Mouse (Mus musculus) MEL (cell line): Measurements from ENCODE around the gene Mylk4. TPM values are rescaled to one million over a fixed set of nuclear protein-coding genes. Genes with fewer than 3 reads are reported as not detected.

ENCODE experiments used
- DNase-seq: peaks from one replicate; pipeline ENCODE4 v3.0.0; 2011; ENCODE audit warnings: low read depth, low spot score
- H3K27ac ChIP-seq: 2 replicates; pipeline ENCODE4 v1.5.1; 2012; ENCODE audit warnings: low read depth, mild to moderate bottlenecking, control low read depth, low read length, moderate library complexity; ENCODE audit not compliant: control insufficient read depth
- H3K27me3 ChIP-seq, 2 experiments: fragments of 150-350 bp in 1 of 2; sonication (generic) in 1 of 2; 2 replicates each; pipeline ENCODE4 v1.6.1; 2012; ENCODE audit warnings: low read length in 2 of 2, mild to moderate bottlenecking in 2 of 2, improper control_type of control experiment in 1 of 2, moderate library complexity in 1 of 2; ENCODE audit not compliant: insufficient read depth in 2 of 2, control insufficient read depth in 1 of 2
- H3K36me3 ChIP-seq, 2 experiments: 2 replicates each; pipeline ENCODE4 v1.6.1; 2012 to 2014; ENCODE audit warnings: low read length in 2 of 2, improper control_type of control experiment in 1 of 2, inconsistent platforms in 1 of 2, mild to moderate bottlenecking in 1 of 2; ENCODE audit not compliant: insufficient read depth in 2 of 2, control insufficient read depth in 1 of 2
- H3K4me1 ChIP-seq, 2 experiments: fragments of 150-350 bp in 1 of 2; sonication (generic) in 1 of 2; 2 replicates each; pipeline ENCODE4 v1.6.1; 2012; ENCODE audit warnings: low read length in 2 of 2, improper control_type of control experiment in 1 of 2, mild to moderate bottlenecking in 1 of 2; ENCODE audit not compliant: insufficient read depth in 2 of 2, control insufficient read depth in 1 of 2
- H3K4me3 ChIP-seq, 2 experiments: fragments of 150-350 bp in 1 of 2; sonication (generic) in 1 of 2; 2 replicates each; pipeline ENCODE4 v1.5.1; 2012; ENCODE audit warnings: low read depth in 2 of 2, low read length in 2 of 2, mild to moderate bottlenecking in 2 of 2, moderate library complexity in 2 of 2, control low read depth in 1 of 2, improper control_type of control experiment in 1 of 2; ENCODE audit not compliant: control insufficient read depth in 1 of 2, insufficient read depth in 1 of 2
- H3K79me2 ChIP-seq: 2 replicates; pipeline ENCODE4 v1.6.1; 2012; ENCODE audit warnings: mild to moderate bottlenecking, low read length, moderate library complexity; ENCODE audit not compliant: control insufficient read depth, poor library complexity, insufficient read depth
- H3K9ac ChIP-seq: 2 replicates; pipeline ENCODE4 v1.6.1; 2012; ENCODE audit warnings: low read depth, mild to moderate bottlenecking, control low read depth, low read length, moderate library complexity; ENCODE audit not compliant: control insufficient read depth, poor library complexity, severe bottlenecking
- H3K9me3 ChIP-seq: fragments of 150-350 bp; sonication (generic); replicated peaks from 2 replicates; pipeline ENCODE4 v1.6.1; 2012; ENCODE audit warnings: mild to moderate bottlenecking, low read length, improper control_type of control experiment, moderate library complexity; ENCODE audit not compliant: insufficient read depth
- E2F4 ChIP-seq: IDR thresholded peaks from 2 replicates; pipeline ENCODE4 v1.6.1; 2011; ENCODE audit warnings: low read depth, low read length, improper control_type of control experiment, borderline replicate concordance
- EP300 ChIP-seq, 2 experiments: IDR thresholded peaks; 2 replicates each; pipeline ENCODE4 v1.6.1; 2011; ENCODE audit warnings: improper control_type of control experiment in 2 of 2, low read length in 2 of 2, low read depth in 1 of 2, mild to moderate bottlenecking in 1 of 2
- ETS1 ChIP-seq: IDR thresholded peaks from 2 replicates; pipeline ENCODE4 v1.6.1; 2012; ENCODE audit warnings: low read depth, mild to moderate bottlenecking, inconsistent platforms, low read length, improper control_type of control experiment, moderate library complexity
- GABPA ChIP-seq: IDR thresholded peaks from 2 replicates; pipeline ENCODE4 v1.6.1; 2012; ENCODE audit warnings: low read depth, mild to moderate bottlenecking, inconsistent platforms, low read length, improper control_type of control experiment, moderate library complexity
- JUND ChIP-seq: IDR thresholded peaks from 2 replicates; pipeline ENCODE4 v1.6.1; 2011; ENCODE audit warnings: low read depth, mild to moderate bottlenecking, improper control_type of control experiment, low read length
- KAT2A ChIP-seq: conservative IDR thresholded peaks from 2 replicates; pipeline ENCODE4 v1.6.1; 2012; ENCODE audit warnings: low read depth, low read length, improper control_type of control experiment, inconsistent platforms
- MAFK ChIP-seq: IDR thresholded peaks from 2 replicates; pipeline ENCODE4 v1.6.1; 2011; ENCODE audit warnings: low read depth, mild to moderate bottlenecking, low read length, improper control_type of control experiment, borderline replicate concordance
- MAX ChIP-seq: IDR thresholded peaks from 2 replicates; pipeline ENCODE4 v1.6.1; 2011; ENCODE audit warnings: low read length, improper control_type of control experiment
- MAZ ChIP-seq: IDR thresholded peaks from 2 replicates; pipeline ENCODE4 v1.6.1; 2012; ENCODE audit warnings: low read depth, mild to moderate bottlenecking, inconsistent platforms, low read length, improper control_type of control experiment
- NELFE ChIP-seq: IDR thresholded peaks from 2 replicates; pipeline ENCODE4 v1.6.1; 2011; ENCODE audit warnings: low read depth, low read length, improper control_type of control experiment
- NRF1 ChIP-seq: IDR thresholded peaks from 2 replicates; pipeline ENCODE4 v1.6.1; 2014; ENCODE audit warnings: low read depth, mild to moderate bottlenecking, inconsistent platforms, low read length, improper control_type of control experiment, moderate library complexity; ENCODE audit not compliant: poor library complexity, insufficient read depth, severe bottlenecking
- POLR2A ChIP-seq, 2 experiments: IDR thresholded peaks; 2 replicates each; pipeline ENCODE4 v1.6.1; 2011 to 2012; ENCODE audit warnings: low read length in 2 of 2, mild to moderate bottlenecking in 2 of 2, control low read depth in 1 of 2, improper control_type of control experiment in 1 of 2, low read depth in 1 of 2, moderate library complexity in 1 of 2; ENCODE audit not compliant: control insufficient read depth in 1 of 2, insufficient read depth in 1 of 2, poor library complexity in 1 of 2
- RAD21 ChIP-seq: IDR thresholded peaks from 2 replicates; pipeline ENCODE4 v1.6.1; 2011; ENCODE audit warnings: mild to moderate bottlenecking, low read depth, low read length, improper control_type of control experiment
- TAL1 ChIP-seq: IDR thresholded peaks from 2 replicates; pipeline ENCODE4 v1.6.1; 2012; ENCODE audit warnings: mild to moderate bottlenecking, inconsistent platforms, low read length, moderate library complexity, mixed read lengths
- TBP ChIP-seq: IDR thresholded peaks from 2 replicates; pipeline ENCODE4 v1.8.0; 2011; ENCODE audit warnings: low read depth, low read length, improper control_type of control experiment
- USF2 ChIP-seq, 2 experiments: IDR thresholded peaks; 2 replicates each; pipeline ENCODE4 v1.6.1; 2011 to 2012; ENCODE audit warnings: improper control_type of control experiment in 2 of 2, low read length in 2 of 2, borderline replicate concordance in 1 of 2, inconsistent platforms in 1 of 2, low read depth in 1 of 2, mild to moderate bottlenecking in 1 of 2; ENCODE audit not compliant: insufficient read depth in 1 of 2
- ZC3H11A ChIP-seq: IDR thresholded peaks from 2 replicates; pipeline ENCODE4 v1.6.1; 2012; ENCODE audit warnings: low read depth, mild to moderate bottlenecking, inconsistent platforms, low read length, improper control_type of control experiment
- ZMIZ1 ChIP-seq: IDR thresholded peaks from 2 replicates; pipeline ENCODE4 v1.6.1; 2012; ENCODE audit warnings: low read depth, mild to moderate bottlenecking, inconsistent platforms, low read length, improper control_type of control experiment, moderate library complexity
- polyA plus RNA-seq, 2 experiments: library from polyadenylated mRNA; stranded (reverse) in 1 of 2; unstranded in 1 of 2; fragments of >175 nt in 1 of 2; fragments of >200 nt in 1 of 2; gene quantifications; 2 replicates each; pipeline versions ENCODE4 v1.2.1 to v1.2.4; 2012; ENCODE audit warnings: low replicate concordance in 2 of 2, low read depth in 1 of 2; ENCODE audit not compliant: insufficient read length in 2 of 2, insufficient read depth in 1 of 2, missing spikeins in 1 of 2
- total RNA-seq: library from RNA; depleted of rRNA; stranded (reverse); fragments of 300-350 nt; gene quantifications from 2 replicates; pipeline ENCODE4 v1.2.3, GENCODE M21; 2012

Gene Mylk4
- total and polyA plus RNA-seq, 3 experiments: not detected

DNA sequence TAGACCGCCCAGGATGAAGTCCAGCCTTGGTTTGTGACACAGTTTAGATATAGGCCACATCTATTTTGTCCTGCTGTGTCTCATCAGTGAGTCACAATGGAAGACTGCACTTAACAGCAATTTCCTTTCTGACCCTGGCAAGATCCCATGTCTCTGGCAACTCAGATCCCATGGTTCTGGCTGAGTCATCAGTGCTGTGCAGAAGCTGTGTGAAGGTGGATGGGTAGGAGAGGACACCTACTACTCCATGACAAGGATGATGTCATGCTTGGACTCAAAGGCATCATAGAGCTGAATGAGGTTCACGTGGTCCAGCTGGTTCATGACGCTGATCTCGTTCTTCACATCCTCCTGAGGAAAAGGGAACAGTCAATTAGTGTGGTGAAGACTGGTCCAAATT is 62.0 kb downstream of the Mylk4 start:
- no peak for TF ChIP-seq JUND
- TF ChIP-seq E2F4: no peak
- no peaks in the 10 kb centered on the region for H3K9me3 ChIP-seq
- no peaks in the 10 kb centered on the region for H3K36me3 ChIP-seq
- no peak overlapping the region for H3K4me3 ChIP-seq
- H3K27me3 ChIP-seq: peaks cover 0 to 2% of the 10 kb centered on the region in 2 experiments; a peak in 2 of 4 replicates
- no peak for DNase-seq
- H3K9ac ChIP-seq: no peak overlapping the region
- no peaks in the 10 kb centered on the region for H3K79me2 ChIP-seq
- H3K4me1 ChIP-seq: no peaks in the 10 kb centered on the region
- no peak overlapping the region for H3K27ac ChIP-seq

DNA sequence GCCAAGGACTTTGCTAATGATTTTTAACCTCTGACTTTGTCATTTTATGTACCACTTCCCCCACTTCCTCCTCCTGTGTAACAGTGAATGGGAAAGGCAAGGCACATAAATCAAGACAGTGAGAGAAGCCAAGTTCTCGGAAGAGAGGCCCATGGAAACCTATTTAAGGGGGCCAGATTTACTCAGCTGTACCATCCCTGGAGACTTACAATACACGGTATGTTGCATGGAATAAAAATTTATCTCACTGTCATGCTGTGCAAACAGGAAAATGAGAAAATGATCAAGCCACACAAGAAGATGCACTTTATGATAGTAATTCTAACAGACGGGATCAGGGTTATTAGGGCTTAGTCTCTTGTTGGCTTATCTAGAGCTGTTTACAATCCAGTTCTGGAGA is 64.5 kb downstream of the Mylk4 start:
- TF ChIP-seq MAZ (no peak), USF2 (IDR thresholded peaks at IDR 0.05; ENCODE audit: borderline replicate concordance in 1 of 2, insufficient read depth in 1 of 2, low read depth in 1 of 2, low read length in 2 of 2) (no peak), NELFE (no peak), ETS1 (no peak), NRF1 (no peak), TAL1 (no peak), MAX (no peak), JUND (no peak), GABPA (no peak), POLR2A (IDR thresholded peaks at IDR 0.05; ENCODE audit: control insufficient read depth in 1 of 2, insufficient read depth in 1 of 2, low read depth in 1 of 2, low read length in 2 of 2, poor library complexity in 1 of 2) (no peak), ZC3H11A (no peak), KAT2A (no peak), EP300 (IDR thresholded peaks at IDR 0.05; ENCODE audit: low read depth in 1 of 2, low read length in 2 of 2) (no peak)
- TF ChIP-seq, all 39 proteins: peak for 0
- Histone ChIP-seq H3K79me2 (no peaks in the 10 kb centered on the region), H3K36me3 (no peaks in the 10 kb centered on the region), H3K9me3 (no peaks in the 10 kb centered on the region), H3K4me1 (no peaks in the 10 kb centered on the region), H3K27me3 (peaks cover 0 to 2% of the 10 kb centered on the region in 2 experiments; a peak in 1 of 4 replicates), H3K9ac (no peak overlapping the region), H3K27ac (no peak overlapping the region), H3K4me3 (no peak overlapping the region)
- no peak for DNase-seq

DNA sequence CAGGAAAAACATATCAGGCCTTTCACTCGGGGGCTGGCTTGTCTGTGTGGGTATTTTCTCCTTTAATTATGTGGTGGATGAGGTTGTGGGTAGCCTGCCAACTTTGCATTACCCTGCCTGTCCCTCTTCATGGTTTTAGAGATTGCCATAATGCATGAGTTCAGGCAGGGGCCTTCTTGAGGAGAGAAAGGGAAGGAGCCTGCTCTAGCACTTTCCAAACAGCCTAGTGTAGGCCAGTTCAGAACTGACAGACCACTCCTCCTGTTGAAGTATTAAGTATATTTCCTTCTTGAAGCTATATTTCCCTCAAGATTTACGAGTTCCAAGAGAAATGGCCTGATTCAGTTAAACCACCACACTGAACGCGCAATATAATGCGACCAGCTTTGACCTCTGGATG is 66.0 kb downstream of the Mylk4 start:
- Histone ChIP-seq H3K9ac (no peak overlapping the region), H3K4me1 (no peaks in the 10 kb centered on the region), H3K4me3 (no peak overlapping the region), H3K27ac (no peak overlapping the region), H3K27me3 (peaks cover 0 to 2% of the 10 kb centered on the region in 2 experiments; a peak in 2 of 4 replicates), H3K36me3 (no peaks in the 10 kb centered on the region), H3K79me2 (no peaks in the 10 kb centered on the region), H3K9me3 (no peaks in the 10 kb centered on the region)
- TF ChIP-seq ZMIZ1: no peak
- no peak for TF ChIP-seq TBP
- TF ChIP-seq USF2 (IDR thresholded peaks at IDR 0.05; ENCODE audit: borderline replicate concordance in 1 of 2, insufficient read depth in 1 of 2, low read depth in 1 of 2, low read length in 2 of 2): no peak
- no peak for TF ChIP-seq MAX
- no peak for TF ChIP-seq MAFK
- no peak for TF ChIP-seq RAD21
- TF ChIP-seq ZC3H11A: no peak
- no peak for DNase-seq
